Mouse (Mus musculus): ENCODE data around the gene Vav3.

DNA sequence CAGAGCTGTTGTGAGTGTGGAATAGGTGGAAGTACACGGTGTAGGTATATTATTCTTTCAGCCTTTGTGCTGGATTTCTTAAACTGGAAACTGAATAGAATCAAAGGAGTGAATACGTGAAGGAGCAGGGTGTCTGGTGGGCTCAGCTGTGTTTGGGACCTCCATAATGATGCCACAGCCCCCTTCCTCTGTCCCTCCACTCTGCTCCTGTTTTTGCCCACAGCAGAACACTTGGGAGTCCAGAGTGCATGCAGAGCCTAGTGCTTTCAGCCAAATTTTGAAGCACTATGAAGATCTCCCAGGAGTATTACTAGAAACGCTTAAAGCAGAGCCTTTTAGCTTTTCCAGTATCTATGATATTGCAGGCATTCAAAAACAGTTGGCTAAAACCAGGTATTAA is 80.0 kb downstream of the Vav3 start:
- TF ChIP-seq CTCF (IDR thresholded peaks at IDR 0.05) (no peak), POLR2A (IDR thresholded peaks at IDR 0.05; ENCODE audit: insufficient read depth, low read depth, low read length) (no peak)
